Mouse (Mus musculus) lung, postnatal 0 days (tissue): ENCODE results near the gene Fryl.

Experiments
- CTCF ChIP-seq: IDR thresholded peaks from 2 replicates; pipeline ENCODE4 v1.5.1; 2016; ENCODE audit warnings: antibody characterized with exemption, mild to moderate bottlenecking
- EP300 ChIP-seq: IDR thresholded peaks from 2 replicates; pipeline ENCODE4 v1.6.1; 2016; ENCODE audit warnings: antibody characterized with exemption, mild to moderate bottlenecking, control low read depth

GRCm38 (mm10) chr5:73293458-73293827 is 37.0 kb upstream of the Fryl start:
- TF ChIP-seq CTCF (no peak), EP300 (no peak)
